Mouse (Mus musculus) midbrain, embryonic 14.5 days (tissue): ENCODE measurements at regions not wholly inside any gene's neighbourhood (a gene's known extent, or its start where the extent isn't known, plus 50 kb on each side); places are given as distances from the start of the nearest gene placed in this dataset.

ENCODE experiments used
- ATAC-seq: fragments of 200-750 bp; cut with Nextera tagmentation; 2 replicates; pipeline ENCODE4 v1.8.0; 2017; ENCODE audit warnings: moderate number of reproducible peaks, moderate library complexity; ENCODE audit not compliant: low FRiP score, low TSS enrichment
- DNase-seq: peaks from one replicate; pipeline ENCODE4 v3.0.0-alpha.2; 2015
- H3K27ac ChIP-seq: fragments of 300-500 bp; sonication (generic); replicated peaks from 2 replicates; pipeline ENCODE4 v1.5.1; 2014; ENCODE audit warnings: mild to moderate bottlenecking, low read depth, low read length, moderate library complexity
- H3K27me3 ChIP-seq: fragments of 300-500 bp; sonication (generic); 2 replicates; pipeline ENCODE4 v1.6.1; 2014; ENCODE audit warnings: low read length, control low read depth, mixed read lengths; ENCODE audit not compliant: control insufficient read depth, insufficient read depth
- H3K36me3 ChIP-seq: fragments of 300-500 bp; sonication (generic); 2 replicates; pipeline ENCODE4 v1.6.1; 2014; ENCODE audit warnings: low read length, control low read depth; ENCODE audit not compliant: control insufficient read depth, insufficient read depth
- H3K4me1 ChIP-seq: fragments of 300-500 bp; sonication (generic); 2 replicates; pipeline ENCODE4 v1.6.1; 2014; ENCODE audit warnings: mild to moderate bottlenecking, antibody characterized with exemption, low read length, control low read depth; ENCODE audit not compliant: control insufficient read depth, insufficient read depth
- H3K4me2 ChIP-seq: fragments of 300-500 bp; sonication (generic); 2 replicates; pipeline ENCODE4 v1.6.1; 2014; ENCODE audit warnings: mild to moderate bottlenecking, low read length, moderate library complexity
- H3K4me3 ChIP-seq: fragments of 300-500 bp; sonication (generic); replicated peaks from 2 replicates; pipeline ENCODE4 v1.5.1; 2014; ENCODE audit warnings: low read depth, low read length
- H3K9ac ChIP-seq: fragments of 300-500 bp; sonication (generic); replicated peaks from 2 replicates; pipeline ENCODE4 v1.6.1; 2014; ENCODE audit warnings: mild to moderate bottlenecking, low read length, moderate library complexity
- H3K9me3 ChIP-seq: fragments of 300-500 bp; sonication (generic); 2 replicates; pipeline ENCODE4 v1.6.1; 2016; ENCODE audit warnings: low read length, control low read depth, mixed read lengths; ENCODE audit not compliant: control insufficient read depth
- WGBS: fragments of 180-500 bp; shearing (Covaris S2); extraction: QIAGEN DNeasy Blood & Tissue Kit; methylation state at CpG from one replicate; pipeline ENCODE4 v1.1.7; 2014; 5-methylcytosine and 5-hydroxymethylcytosine counted together

GRCm38 (mm10) chr13:40554368-40554767 is 183.8 kb downstream of the Tfap2a start:
- DNase-seq (no peak), ATAC-seq (no peak)
- Histone ChIP-seq H3K27me3 (no peaks in the 10 kb centered on the region), H3K4me1 (no peaks in the 10 kb centered on the region), H3K36me3 (no peaks in the 10 kb centered on the region), H3K27ac (no peak overlapping the region), H3K9me3 (no peaks in the 10 kb centered on the region), H3K4me3 (no peak overlapping the region), H3K9ac (no peak overlapping the region), H3K4me2 (no peak overlapping the region)
- WGBS: 78% methylated on average over 7 of the region's 7 CpGs

GRCm38 (mm10) chr13:40525501-40525900 is 164.3 kb upstream of the Ofcc1 start:
- no peaks in the 10 kb centered on the region for H3K36me3 ChIP-seq
- no peaks in the 10 kb centered on the region for H3K27me3 ChIP-seq
- no peaks in the 10 kb centered on the region for H3K4me1 ChIP-seq
- no peak overlapping the region for H3K4me3 ChIP-seq
- ATAC-seq (no peak), DNase-seq (no peak)
- no peak overlapping the region for H3K27ac ChIP-seq
- H3K4me2 ChIP-seq: no peak overlapping the region
- H3K9ac ChIP-seq: no peak overlapping the region
- no peaks in the 10 kb centered on the region for H3K9me3 ChIP-seq

- no peak overlapping the region for H3K4me3 ChIP-seq
- no peak overlapping the region for H3K9ac ChIP-seq
- H3K9me3 ChIP-seq: no peaks in the 10 kb centered on the region
- WGBS: 73% methylated on average over 2 of the region's 2 CpGs
- no peak for ATAC-seq
- H3K36me3 ChIP-seq: no peaks in the 10 kb centered on the region
- no peak overlapping the region for H3K4me2 ChIP-seq
- no peak overlapping the region for H3K27ac ChIP-seq
- H3K4me1 ChIP-seq: no peaks in the 10 kb centered on the region
- no peaks in the 10 kb centered on the region for H3K27me3 ChIP-seq
- no peak for DNase-seq
These were observed 161.9 kb upstream of the Ofcc1 start for GRCm38 (mm10) chr13:40523115-40523514.

GRCm38 (mm10) chr13:40518180-40518579 is 156.9 kb upstream of the Ofcc1 start:
- H3K4me3 ChIP-seq: no peak overlapping the region

GRCm38 (mm10) chr13:40509290-40509689 is 148.0 kb upstream of the Ofcc1 start:
- no peaks in the 10 kb centered on the region for H3K4me1 ChIP-seq
- no peak overlapping the region for H3K27ac ChIP-seq

More at GRCm38 (mm10) chr13:40518180-40518579, 156.9 kb upstream of the Ofcc1 start:
- WGBS: 71% methylated on average over 4 of the region's 4 CpGs
- H3K27me3 ChIP-seq: no peaks in the 10 kb centered on the region
- no peaks in the 10 kb centered on the region for H3K9me3 ChIP-seq
- H3K9ac ChIP-seq: no peak overlapping the region
- no peak overlapping the region for H3K4me2 ChIP-seq
- no peak for ATAC-seq
- H3K36me3 ChIP-seq: no peaks in the 10 kb centered on the region
- DNase-seq: no peak
- no peaks in the 10 kb centered on the region for H3K4me1 ChIP-seq
- H3K27ac ChIP-seq: no peak overlapping the region

GRCm38 (mm10) chr13:40480830-40481229 is 119.6 kb upstream of the Ofcc1 start:
- no peaks in the 10 kb centered on the region for H3K4me1 ChIP-seq
- H3K36me3 ChIP-seq: no peaks in the 10 kb centered on the region
- peak overlapping the region; percentile 28; the same call in 1 of the 2 replicates for H3K27ac ChIP-seq
- no peak overlapping the region for H3K4me3 ChIP-seq
- no peak overlapping the region for H3K9ac ChIP-seq
- no peaks in the 10 kb centered on the region for H3K9me3 ChIP-seq
- WGBS: 41% methylated on average over 7 of the region's 7 CpGs
- ATAC-seq (peak; percentile 55; the same call in 1 of the 2 replicates), DNase-seq (peak; percentile 55)
- H3K27me3 ChIP-seq: no peaks in the 10 kb centered on the region
- H3K4me2 ChIP-seq: no peak overlapping the region

More at GRCm38 (mm10) chr13:40509290-40509689, 148.0 kb upstream of the Ofcc1 start:
- DNase-seq (no peak), ATAC-seq (no peak)
- Histone ChIP-seq H3K36me3 (no peaks in the 10 kb centered on the region), H3K27me3 (no peaks in the 10 kb centered on the region), H3K4me3 (no peak overlapping the region), H3K9me3 (no peaks in the 10 kb centered on the region), H3K9ac (no peak overlapping the region), H3K4me2 (no peak overlapping the region)
- WGBS: 47% methylated on average over 1 of the region's 1 CpGs

- Histone ChIP-seq H3K4me2 (no peak overlapping the region), H3K4me1 (no peaks in the 10 kb centered on the region), H3K4me3 (no peak overlapping the region), H3K9ac (no peak overlapping the region), H3K27me3 (no peaks in the 10 kb centered on the region), H3K27ac (no peak overlapping the region), H3K36me3 (no peaks in the 10 kb centered on the region), H3K9me3 (no peaks in the 10 kb centered on the region)
- ATAC-seq: no peak
- no peak for DNase-seq
- WGBS: 85% methylated on average over 3 of the region's 3 CpGs
These were observed 111.4 kb upstream of the Ofcc1 start for GRCm38 (mm10) chr13:40472683-40473082.

- Histone ChIP-seq H3K36me3 (no peaks in the 10 kb centered on the region), H3K4me3 (no peak overlapping the region), H3K9me3 (no peaks in the 10 kb centered on the region), H3K4me2 (no peak overlapping the region), H3K4me1 (no peaks in the 10 kb centered on the region), H3K27me3 (no peaks in the 10 kb centered on the region), H3K27ac (no peak overlapping the region), H3K9ac (no peak overlapping the region)
- ATAC-seq (no peak), DNase-seq (no peak)
- WGBS: 94% methylated on average over 7 of the region's 7 CpGs
These were observed 107.9 kb upstream of the Ofcc1 start for GRCm38 (mm10) chr13:40469162-40469561.

- H3K4me2 ChIP-seq: no peak overlapping the region
- no peak for ATAC-seq
- no peak for DNase-seq
- no peak overlapping the region for H3K9ac ChIP-seq
- no peaks in the 10 kb centered on the region for H3K9me3 ChIP-seq
- no peaks in the 10 kb centered on the region for H3K4me1 ChIP-seq
- H3K27me3 ChIP-seq: no peaks in the 10 kb centered on the region
- no peak overlapping the region for H3K27ac ChIP-seq
- 97% methylated on average over 2 of the region's 2 CpGs for WGBS
- H3K4me3 ChIP-seq: no peak overlapping the region
- H3K36me3 ChIP-seq: no peaks in the 10 kb centered on the region
These were observed 92.1 kb upstream of the Ofcc1 start for GRCm38 (mm10) chr13:40453360-40453759.
